Mouse (Mus musculus) CD4-positive naive resting alpha-beta T cell, adult 76 days (primary cell): ENCODE measurements around the gene Fubp1. TPM values are rescaled to one million over a fixed set of nuclear protein-coding genes. Genes with fewer than 3 reads are reported as not detected.

Experiments
- total RNA-seq: library from RNA; stranded (reverse); gene quantifications from one replicate; pipeline ENCODE4 v1.2.4, GENCODE M21; 2023

Gene Fubp1
- total RNA-seq = 333 TPM

GRCm38 (mm10) chr3:152209967-152210634, at the start of gene Fubp1, which contains the start of gene Dnajb4:
Fubp1 (plus strand) TSS chr3:152210422.
Dnajb4 (minus strand) TSS chr3:152210302.

GRCm38 (mm10) chr3:152166099-152166423, 44.2 kb upstream of the Fubp1 start, which contains the start of gene Gipc2:
Gipc2 (minus strand) TSS chr3:152166230.

GRCm38 (mm10) chr3:152266036-152266421, 55.8 kb downstream of the Fubp1 start, which contains the start of gene Nexn:
Nexn (minus strand) TSS chr3:152266350.

Other genes with a start within 250 kb of the Fubp1 start
- not detected for gene Gipc2, start 44.2 kb upstream of the Fubp1 start, total RNA-seq
- 56.1 TPM for gene Dnajb4, start 120 bp upstream of the Fubp1 start, total RNA-seq
- gene Nexn, start 55.9 kb downstream of the Fubp1 start, total RNA-seq = not detected
- 13.3 TPM for gene Miga1, start 130.0 kb downstream of the Fubp1 start, total RNA-seq
- gene Usp33, start 136.1 kb downstream of the Fubp1 start, total RNA-seq = 58.1 TPM
- 86.1 TPM for gene Zzz3, start 185.1 kb downstream of the Fubp1 start, total RNA-seq